Mouse (Mus musculus) heart, embryonic 13.5 days (tissue): ENCODE results near the gene Slc5a2. TPM values are rescaled to one million over a fixed set of nuclear protein-coding genes. Genes with fewer than 3 reads are reported as not detected.
A peak's percentile ranks its signal among the peaks of the same experiment; 100 is the strongest.

ENCODE experiments used
- ATAC-seq: fragments of 200-750 bp; cut with Nextera tagmentation; 2 replicates; pipeline ENCODE4 v1.8.0; 2017; ENCODE audit warnings: moderate TSS enrichment; ENCODE audit not compliant: insufficient number of reproducible peaks, low FRiP score, low TSS enrichment; ENCODE audit errors: extremely low read depth
- H3K27ac ChIP-seq: fragments of 300-500 bp; sonication (generic); replicated peaks from 2 replicates; pipeline ENCODE4 v1.5.1; 2015; ENCODE audit warnings: moderate library complexity, mild to moderate bottlenecking, inconsistent platforms
- H3K27me3 ChIP-seq: fragments of 300-500 bp; sonication (generic); replicated peaks from 2 replicates; pipeline ENCODE4 v1.6.1; 2015; ENCODE audit warnings: mild to moderate bottlenecking, inconsistent platforms
- H3K36me3 ChIP-seq: fragments of 300-500 bp; sonication (generic); 2 replicates; pipeline ENCODE4 v1.6.1; 2015; ENCODE audit warnings: mild to moderate bottlenecking, inconsistent platforms
- H3K4me1 ChIP-seq: fragments of 300-500 bp; sonication (generic); 2 replicates; pipeline ENCODE4 v1.6.1; 2015; ENCODE audit warnings: inconsistent platforms
- H3K4me2 ChIP-seq: fragments of 300-500 bp; sonication (generic); 2 replicates; pipeline ENCODE4 v1.6.1; 2015; ENCODE audit warnings: inconsistent platforms, mild to moderate bottlenecking, moderate library complexity
- H3K4me3 ChIP-seq: fragments of 300-500 bp; sonication (generic); 2 replicates; pipeline ENCODE4 v1.5.1; 2015; ENCODE audit warnings: moderate library complexity, mild to moderate bottlenecking, inconsistent platforms
- H3K9ac ChIP-seq: fragments of 300-500 bp; sonication (generic); 2 replicates; pipeline ENCODE4 v1.6.1; 2015; ENCODE audit warnings: inconsistent platforms, mild to moderate bottlenecking, moderate library complexity
- H3K9me3 ChIP-seq: fragments of 300-500 bp; sonication (generic); 2 replicates; pipeline ENCODE4 v1.6.1; 2016; ENCODE audit warnings: inconsistent platforms
- WGBS: fragments of 180-500 bp; shearing (Covaris S2); methylation state at CpG from one replicate; pipeline ENCODE4 v1.1.7; 2015; ENCODE audit warnings: mixed read lengths; 5-methylcytosine and 5-hydroxymethylcytosine counted together
- polyA plus RNA-seq: library from polyadenylated mRNA; unstranded; fragments of >200 nt; fragmentation: Nextera tagmentation; extraction: Ambion mirVana; gene quantifications from 2 replicates; pipeline ENCODE4 v1.2.1, GENCODE M21; 2015

Slc5a2 gene
- polyA plus RNA-seq, 1 experiment from 2014 or later = not detected

- Histone ChIP-seq H3K9ac (0 out of 2 replicates have a peak overlapping the region, but pooled peaks have one; percentile 28), H3K4me2 (no peak overlapping the region), H3K9me3 (no peaks in the 10 kb centered on the region), H3K4me1 (peaks cover 14% of the 10 kb centered on the region), H3K36me3 (peaks cover 67% of the 10 kb centered on the region), H3K4me3 (no peak overlapping the region), H3K27ac (peak overlapping the region; percentile 20; the same call in 1 of the 2 replicates), H3K27me3 (no peaks in the 10 kb centered on the region)
- no peak for ATAC-seq
- 30% methylated on average over 7 of the region's 7 CpGs for whole genome bisulfite sequencing
Observed at GRCm38 (mm10) chr7:128282532-128283244, 17.2 kb downstream of the Slc5a2 start.

GRCm38 (mm10) chr7:128284047-128284446, 18.6 kb downstream of the Slc5a2 start:
- H3K4me1 ChIP-seq = peaks cover 26% of the 10 kb centered on the region
- no peak overlapping the region for H3K4me2 ChIP-seq
- no peak overlapping the region for H3K27ac ChIP-seq
- H3K27me3 ChIP-seq = no peaks in the 10 kb centered on the region
- no peak overlapping the region for H3K4me3 ChIP-seq
- no peak for ATAC-seq
- no peak overlapping the region for H3K9ac ChIP-seq
- 69% methylated on average over 5 of the region's 5 CpGs for WGBS
- peaks cover 63% of the 10 kb centered on the region for H3K36me3 ChIP-seq
- no peaks in the 10 kb centered on the region for H3K9me3 ChIP-seq

GRCm38 (mm10) chr7:128285060-128285459, 19.6 kb downstream of the Slc5a2 start:
- ATAC-seq = no peak
- Histone ChIP-seq H3K9ac (no peak overlapping the region), H3K4me3 (no peak overlapping the region), H3K4me1 (peaks cover 36% of the 10 kb centered on the region), H3K4me2 (no peak overlapping the region), H3K36me3 (peaks cover 55% of the 10 kb centered on the region), H3K27ac (no peak overlapping the region), H3K27me3 (no peaks in the 10 kb centered on the region), H3K9me3 (no peaks in the 10 kb centered on the region)
- WGBS = 85% methylated on average over 8 of the region's 8 CpGs

GRCm38 (mm10) chr7:128288923-128289544, 23.6 kb downstream of the Slc5a2 start:
- H3K9ac ChIP-seq = peak overlapping the region; percentile 70
- peak overlapping the region; percentile 24; the same call in 1 of the 2 replicates for H3K4me3 ChIP-seq
- no peaks in the 10 kb centered on the region for H3K9me3 ChIP-seq
- H3K27me3 ChIP-seq = no peaks in the 10 kb centered on the region
- WGBS = 11% methylated on average over 9 of the region's 9 CpGs
- H3K27ac ChIP-seq = peak overlapping the region; percentile 80
- H3K4me1 ChIP-seq = peaks cover 23% of the 10 kb centered on the region
- peak; percentile 69 for ATAC-seq
- H3K4me2 ChIP-seq = peak overlapping the region; percentile 60
- peaks cover 66% of the 10 kb centered on the region for H3K36me3 ChIP-seq

- Histone ChIP-seq H3K9ac (no peak overlapping the region), H3K4me1 (peaks cover 21% of the 10 kb centered on the region), H3K27ac (no peak overlapping the region), H3K9me3 (no peaks in the 10 kb centered on the region), H3K4me3 (no peak overlapping the region), H3K4me2 (no peak overlapping the region), H3K27me3 (no peaks in the 10 kb centered on the region), H3K36me3 (peaks cover 32% of the 10 kb centered on the region)
- no peak for ATAC-seq
- WGBS = 80% methylated on average over 10 of the region's 10 CpGs
Observed at GRCm38 (mm10) chr7:128294785-128295184, 29.3 kb downstream of the Slc5a2 start.

- Histone ChIP-seq H3K4me2 (peak overlapping the region; percentile 90; the same call in 1 of the 2 replicates), H3K9ac (0 out of 2 replicates have a peak overlapping the region, but pooled peaks have one; percentile 87), H3K4me1 (peaks cover 18% of the 10 kb centered on the region), H3K9me3 (no peaks in the 10 kb centered on the region), H3K27me3 (no peaks in the 10 kb centered on the region), H3K27ac (no peak overlapping the region), H3K36me3 (peaks cover 16% of the 10 kb centered on the region), H3K4me3 (peak overlapping the region; percentile 76; the same call in 1 of the 2 replicates)
- WGBS = 73% methylated on average over 3 of the region's 3 CpGs
- ATAC-seq = no peak
Observed at GRCm38 (mm10) chr7:128296514-128296913, 31.1 kb downstream of the Slc5a2 start.

- 37% methylated on average over 10 of the region's 10 CpGs for WGBS
- H3K27ac ChIP-seq = peak overlapping the region; percentile 61
Observed at GRCm38 (mm10) chr7:128297291-128297616, 31.8 kb downstream of the Slc5a2 start.

GRCm38 (mm10) chr7:128297617-128298480, 32.4 kb downstream of the Slc5a2 start, which contains the start of gene BC017158:
Gene BC017158 (minus strand): TSS chr7:128298170.
- Histone ChIP-seq H3K9me3 (no peaks in the 10 kb centered on the region), H3K4me3 (peak within 1 kb of the TSS; percentile 76), H3K9ac (peak within 1 kb of the TSS; percentile 87), H3K4me1 (peaks cover 18% of the 10 kb centered on the region), H3K27me3 (no peaks in the 10 kb centered on the region), H3K36me3 (peaks cover 11% of the 10 kb centered on the region; the same call in 1 of the 2 replicates), H3K27ac (peak within 1 kb of the TSS; percentile 61), H3K4me2 (peak within 1 kb of the TSS; percentile 90)
- 2% methylated on average over 47 of the region's 47 CpGs for WGBS
- peak; percentile 43; the same call in 1 of the 2 replicates for ATAC-seq

More at GRCm38 (mm10) chr7:128297291-128297616, 31.8 kb downstream of the Slc5a2 start:
- peak overlapping the region; percentile 76 for H3K4me3 ChIP-seq
- H3K27me3 ChIP-seq = no peaks in the 10 kb centered on the region
- no peak for ATAC-seq
- no peaks in the 10 kb centered on the region for H3K9me3 ChIP-seq
- H3K4me2 ChIP-seq = peak overlapping the region; percentile 90
- H3K36me3 ChIP-seq = peaks cover 15% of the 10 kb centered on the region; the same call in 1 of the 2 replicates
- peak overlapping the region; percentile 87 for H3K9ac ChIP-seq
- H3K4me1 ChIP-seq = peaks cover 18% of the 10 kb centered on the region

- peaks cover 9% of the 10 kb centered on the region; the same call in 1 of the 2 replicates for H3K36me3 ChIP-seq
- H3K27me3 ChIP-seq = no peaks in the 10 kb centered on the region
- H3K4me2 ChIP-seq = peak overlapping the region; percentile 90
- H3K4me1 ChIP-seq = peaks cover 18% of the 10 kb centered on the region
- H3K4me3 ChIP-seq = peak overlapping the region; percentile 76
- H3K27ac ChIP-seq = peak overlapping the region; percentile 61; the same call in 1 of the 2 replicates
- 81% methylated on average over 8 of the region's 8 CpGs for WGBS
- H3K9ac ChIP-seq = peak overlapping the region; percentile 87
- no peak for ATAC-seq
- H3K9me3 ChIP-seq = no peaks in the 10 kb centered on the region
Observed at GRCm38 (mm10) chr7:128298481-128299342, 33.3 kb downstream of the Slc5a2 start.

- Histone ChIP-seq H3K27me3 (no peaks in the 10 kb centered on the region), H3K4me1 (peaks cover 18% of the 10 kb centered on the region), H3K27ac (no peak overlapping the region), H3K36me3 (peaks cover under 1% of the 10 kb centered on the region; the same call in 1 of the 2 replicates), H3K9ac (no peak overlapping the region), H3K9me3 (no peaks in the 10 kb centered on the region), H3K4me2 (no peak overlapping the region), H3K4me3 (no peak overlapping the region)
- WGBS = 59% methylated on average over 3 of the region's 3 CpGs
- ATAC-seq = no peak
Observed at GRCm38 (mm10) chr7:128300952-128301351, 35.5 kb downstream of the Slc5a2 start.
